In genomic region chr17:46576070-46576469, GRCm38 (mm10) we compare ENCODE assay signal across 8 mouse cellular contexts. TPM values are rescaled to one million over a fixed set of nuclear protein-coding genes. Genes with fewer than 3 reads are reported as not detected.
A peak's percentile ranks its signal among the peaks of the same experiment; 100 is the strongest.
DNase-seq lines count a peak whose midpoint lies in the region; ATAC-seq and TF ChIP-seq lines count a peak whose summit lies in the region.

No protein-coding gene starts in this region.

- no peaks in the 10 kb centered on the region for H3K27me3 ChIP-seq in hindbrain, postnatal 0 days (ENCODE audit: insufficient read depth, low read length)
- H3K27me3 ChIP-seq in hindbrain, embryonic 10.5 days (ENCODE audit: insufficient read depth, poor library complexity, severe bottlenecking) = no peaks in the 10 kb centered on the region
- no peaks in the 10 kb centered on the region for H3K27me3 ChIP-seq in E14TG2a.4 (ENCODE audit: insufficient read depth, low read length)
- H3K27me3 ChIP-seq in midbrain, embryonic 10.5 days (ENCODE audit: low read depth, poor library complexity, severe bottlenecking) = no peaks in the 10 kb centered on the region

- no peak for DNase-seq in hindbrain, postnatal 0 days (ENCODE audit: low spot score)
- no peak for DNase-seq in hindbrain, embryonic 10.5 days (ENCODE audit: low spot score)
- DNase-seq in brain, embryonic 14.5 days (ENCODE audit: low read depth) = no peak
- no peak for DNase-seq in layer of hippocampus, adult 11-12 months (ENCODE audit: low spot score)
- no peak for DNase-seq in layer of hippocampus, postnatal 10 days (ENCODE audit: low spot score in 2 of 2)
- DNase-seq in midbrain, embryonic 10.5 days (ENCODE audit: low spot score) = no peak

- no peak overlapping the region for H3K27ac ChIP-seq in hindbrain, postnatal 0 days
- H3K27ac ChIP-seq in hindbrain, embryonic 10.5 days = no peak overlapping the region
- H3K27ac ChIP-seq in midbrain, embryonic 10.5 days (replicated peaks) = no peak overlapping the region

- H3K36me3 ChIP-seq in hindbrain, postnatal 0 days (ENCODE audit: insufficient read depth, low read length) = peaks cover 43% of the 10 kb centered on the region
- peaks cover 96% of the 10 kb centered on the region for H3K36me3 ChIP-seq in hindbrain, embryonic 10.5 days
- H3K36me3 ChIP-seq in E14TG2a.4 (ENCODE audit: insufficient read depth, low read length) = peaks cover 82% of the 10 kb centered on the region
- peaks cover 94% of the 10 kb centered on the region for H3K36me3 ChIP-seq in midbrain, embryonic 10.5 days

- H3K4me2 ChIP-seq in hindbrain, postnatal 0 days (ENCODE audit: low read depth, low read length) = no peak overlapping the region

- 86% methylated on average over 13 of the region's 13 CpGs for WGBS in hindbrain, postnatal 0 days
- 90% methylated on average over 13 of the region's 13 CpGs for WGBS in hindbrain, embryonic 10.5 days
- WGBS in midbrain, embryonic 10.5 days = 91% methylated on average over 13 of the region's 13 CpGs

- no peaks in the 10 kb centered on the region for H3K4me1 ChIP-seq in hindbrain, postnatal 0 days (ENCODE audit: insufficient read depth, low read length)
- H3K4me1 ChIP-seq in hindbrain, embryonic 10.5 days (replicated peaks) = 0 out of 2 replicates have a peak, but pooled peaks cover 3% of the 10 kb centered on the region
- peaks cover 25% of the 10 kb centered on the region for H3K4me1 ChIP-seq in E14TG2a.4 (replicated peaks; ENCODE audit: low read depth, low read length)
- no peaks in the 10 kb centered on the region for H3K4me1 ChIP-seq in midbrain, embryonic 10.5 days

- no peaks in the 10 kb centered on the region for H3K9me3 ChIP-seq in hindbrain, postnatal 0 days (ENCODE audit: low read length)
- H3K9me3 ChIP-seq in hindbrain, embryonic 10.5 days = peaks cover 7% of the 10 kb centered on the region; the same call in 1 of the 2 replicates
- no peaks in the 10 kb centered on the region for H3K9me3 ChIP-seq in E14TG2a.4 (ENCODE audit: low read length)
- H3K9me3 ChIP-seq in midbrain, embryonic 10.5 days (replicated peaks) = no peaks in the 10 kb centered on the region

- peak; percentile 46 for TF ChIP-seq CTCF in hindbrain, postnatal 0 days (IDR thresholded peaks at IDR 0.05; ENCODE audit: low read depth)
- peak; percentile 57 for TF ChIP-seq CTCF in E14TG2a.4 (conservative IDR thresholded peaks at IDR 0.05; ENCODE audit: low read length)
- TF ChIP-seq CTCF in brain, embryonic 14.5 days (IDR thresholded peaks at IDR 0.05; ENCODE audit: borderline replicate concordance, extremely low read depth, insufficient read depth, insufficient read length) = peak; percentile 20; the same call in 1 of the 2 replicates

- TF ChIP-seq POLR2A in brain, embryonic 14.5 days (IDR thresholded peaks at IDR 0.05; ENCODE audit: borderline replicate concordance, extremely low read depth, insufficient read depth, insufficient read length, poor library complexity, severe bottlenecking) = no peak

- no peak for ATAC-seq in hindbrain, postnatal 0 days
- ATAC-seq in monocyte, adult 5-6 weeks (replicated peaks; ENCODE audit: insufficient number of reproducible peaks, low FRiP score, low TSS enrichment, poor library complexity, severe bottlenecking) = peak; percentile 44; the same call in 1 of the 2 replicates

- no peak overlapping the region for H3K9ac ChIP-seq in hindbrain, postnatal 0 days (replicated peaks; ENCODE audit: low read length)

- H3K4me3 ChIP-seq in hindbrain, postnatal 0 days (ENCODE audit: low read length) = no peak overlapping the region
- H3K4me3 ChIP-seq in hindbrain, embryonic 10.5 days = no peak overlapping the region
- H3K4me3 ChIP-seq in E14TG2a.4 (replicated peaks; ENCODE audit: low read length) = no peak overlapping the region
- H3K4me3 ChIP-seq in midbrain, embryonic 10.5 days = no peak overlapping the region

RNA-seq across cellular contexts. Expression of gene Srf, which starts 20.1 kb away (rescaled TPM):
- 67.0 and 67.3 TPM in 2 replicates for total RNA-seq in hindbrain, postnatal 0 days (2014; rRNA removed)
- polyA plus RNA-seq in hindbrain, postnatal 0 days (2015; fragmentation: Nextera tagmentation; extraction: Ambion mirVana) = 3.0 and 3.8 TPM in 2 replicates
- 5.9 and 7.8 TPM in 2 replicates for polyA plus RNA-seq in hindbrain, embryonic 10.5 days (2016; fragmentation: Nextera tagmentation; extraction: Ambion mirVana)
- polyA plus RNA-seq in brain, embryonic 14.5 days (2012; rRNA removed) = 83.2 and 87.6 TPM in 2 replicates
- 24.8 to 46.0 TPM (median 36.6 TPM) in 3 replicates for total RNA-seq in monocyte, adult 5-6 weeks (2017)
- total RNA-seq in layer of hippocampus, postnatal 10 days (2021) = 10 to 100 TPM; 46.4 to 53.9 TPM
- 5.0 and 6.5 TPM in 2 replicates for polyA plus RNA-seq in midbrain, embryonic 10.5 days (2016; fragmentation: Nextera tagmentation; extraction: Ambion mirVana)

RNA-seq across cellular contexts. Expression of gene Cul9, which starts 29.9 kb away (rescaled TPM):
- total RNA-seq in hindbrain, postnatal 0 days (2014; rRNA removed) = 55.3 and 58.2 TPM in 2 replicates
- polyA plus RNA-seq in hindbrain, postnatal 0 days (2015; fragmentation: Nextera tagmentation; extraction: Ambion mirVana) = 12.2 and 14.4 TPM in 2 replicates
- 4.5 and 7.6 TPM in 2 replicates for polyA plus RNA-seq in hindbrain, embryonic 10.5 days (2016; fragmentation: Nextera tagmentation; extraction: Ambion mirVana)
- polyA plus RNA-seq in brain, embryonic 14.5 days (2012; rRNA removed) = 37.5 and 50.4 TPM in 2 replicates
- 4.4 to 7.6 TPM (median 4.9 TPM) in 3 replicates for total RNA-seq in monocyte, adult 5-6 weeks (2017)
- total RNA-seq in layer of hippocampus, postnatal 10 days (2021) = 10 to 100 TPM; 42.1 to 52.6 TPM
- 4.4 and 6.3 TPM in 2 replicates for polyA plus RNA-seq in midbrain, embryonic 10.5 days (2016; fragmentation: Nextera tagmentation; extraction: Ambion mirVana)

RNA-seq across cellular contexts. Expression of gene Ptk7, which starts 53.2 kb away (rescaled TPM):
- total RNA-seq in hindbrain, postnatal 0 days (2014; rRNA removed) = 77.6 and 79.3 TPM in 2 replicates
- polyA plus RNA-seq in hindbrain, postnatal 0 days (2015; fragmentation: Nextera tagmentation; extraction: Ambion mirVana) = 24.5 and 25.1 TPM in 2 replicates
- polyA plus RNA-seq in hindbrain, embryonic 10.5 days (2016; fragmentation: Nextera tagmentation; extraction: Ambion mirVana) = 67.2 and 76.8 TPM in 2 replicates
- 22.9 and 38.7 TPM in 2 replicates for polyA plus RNA-seq in brain, embryonic 14.5 days (2012; rRNA removed)
- total RNA-seq in monocyte, adult 5-6 weeks (2017) = not detected in 3 replicates
- 10 to 100 TPM; 16.4 to 18.9 TPM for total RNA-seq in layer of hippocampus, postnatal 10 days (2021)
- 65.3 and 68.4 TPM in 2 replicates for polyA plus RNA-seq in midbrain, embryonic 10.5 days (2016; fragmentation: Nextera tagmentation; extraction: Ambion mirVana)
